Mouse (Mus musculus) activated CD4-positive, CD25-positive, alpha-beta regulatory T cell, adult 4 months (primary cell): ENCODE measurements around the gene Mat1a. TPM values are rescaled to one million over a fixed set of nuclear protein-coding genes. Genes with fewer than 3 reads are reported as not detected.

ENCODE experiments used
- ATAC-seq: one replicate; pipeline ENCODE4 v1.8.0; 2017
- polyA plus RNA-seq, 2 experiments: library from polyadenylated mRNA; unstranded; fragments of 100-300 nt; shearing (Covaris generic); gene quantifications; one replicate each; pipeline ENCODE4 v1.2.1; 2017

Mat1a gene
- polyA plus RNA-seq, 2 experiments from 2014 or later, result not detected

DNA sequence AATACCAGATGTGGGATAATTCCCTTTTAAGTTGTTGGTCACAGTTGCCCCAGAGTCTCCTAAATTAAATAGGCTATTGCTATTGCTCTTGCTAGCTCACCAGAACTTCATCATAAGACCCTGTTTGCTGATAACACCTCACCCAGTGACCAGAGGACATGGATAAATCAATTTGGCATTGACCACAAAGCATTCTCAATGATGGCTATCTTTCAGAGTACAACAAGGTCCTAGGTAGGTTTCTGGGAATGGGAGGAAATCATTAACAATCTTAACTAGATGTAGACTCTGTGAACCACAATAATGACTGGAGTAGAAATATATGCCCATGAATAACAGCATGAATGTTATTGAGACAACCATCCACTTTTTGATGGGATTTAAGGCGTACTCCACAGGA, 35.9 kb downstream of the Mat1a start:
- ATAC-seq, result no peak

DNA sequence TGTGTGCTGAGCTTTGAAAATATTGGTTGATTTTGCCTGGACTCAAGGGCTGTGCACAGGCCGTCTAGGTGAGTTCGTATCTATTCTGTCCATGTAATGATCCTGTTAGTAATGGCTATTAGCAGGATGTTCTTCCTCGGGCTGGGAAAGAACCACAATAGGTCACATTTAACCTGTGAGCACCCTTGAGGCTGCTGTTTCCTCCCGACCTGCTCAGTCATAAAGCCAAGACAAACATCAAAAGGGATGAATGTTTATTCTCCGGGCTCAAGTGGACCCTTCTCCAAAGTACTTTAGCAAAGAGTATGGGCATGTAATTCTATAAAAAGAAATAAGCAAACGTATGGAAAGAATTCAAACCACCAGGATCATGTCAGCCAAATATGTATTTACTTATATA, 41.2 kb downstream of the Mat1a start:
- no peak for ATAC-seq

DNA sequence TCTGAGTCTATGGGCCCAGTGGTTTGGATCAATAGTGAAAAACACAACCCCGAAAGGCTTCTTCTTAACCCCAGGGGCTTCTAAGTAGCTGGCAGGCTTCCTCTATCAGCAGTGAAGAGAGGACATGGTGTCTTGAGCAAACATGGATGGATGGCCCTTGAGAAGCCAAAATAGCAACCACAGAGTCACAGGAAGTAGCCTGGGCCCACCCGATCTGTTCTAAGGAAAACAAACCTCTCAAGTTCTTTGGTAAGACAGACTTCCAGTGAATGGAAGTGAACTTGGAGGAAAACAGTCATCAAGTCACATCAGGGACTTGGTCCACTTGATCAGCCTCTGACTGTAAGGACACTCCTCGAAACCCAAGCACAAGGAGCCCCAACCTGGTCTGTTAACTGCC, 42.1 kb downstream of the Mat1a start:
- no peak for ATAC-seq

DNA sequence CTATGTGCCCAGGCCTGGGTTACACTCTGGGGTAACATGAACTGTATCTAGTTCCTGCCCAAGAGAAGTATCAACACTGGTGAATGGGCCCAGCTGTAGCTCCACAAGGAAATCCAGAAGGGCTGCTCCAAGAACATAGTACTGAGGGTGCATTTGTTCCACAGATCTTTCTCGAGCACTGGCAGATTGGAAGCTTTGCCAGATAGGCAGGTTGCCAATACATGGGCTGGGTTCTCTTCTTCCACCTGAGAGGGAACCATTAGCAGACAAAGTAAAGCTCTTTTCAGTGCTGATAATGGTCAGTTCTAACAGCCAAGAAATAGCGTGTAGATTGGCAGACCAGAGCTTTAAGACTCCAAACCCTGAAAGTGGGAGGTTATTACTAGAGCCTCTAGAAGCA, 42.5 kb downstream of the Mat1a start:
- no peak for ATAC-seq

DNA sequence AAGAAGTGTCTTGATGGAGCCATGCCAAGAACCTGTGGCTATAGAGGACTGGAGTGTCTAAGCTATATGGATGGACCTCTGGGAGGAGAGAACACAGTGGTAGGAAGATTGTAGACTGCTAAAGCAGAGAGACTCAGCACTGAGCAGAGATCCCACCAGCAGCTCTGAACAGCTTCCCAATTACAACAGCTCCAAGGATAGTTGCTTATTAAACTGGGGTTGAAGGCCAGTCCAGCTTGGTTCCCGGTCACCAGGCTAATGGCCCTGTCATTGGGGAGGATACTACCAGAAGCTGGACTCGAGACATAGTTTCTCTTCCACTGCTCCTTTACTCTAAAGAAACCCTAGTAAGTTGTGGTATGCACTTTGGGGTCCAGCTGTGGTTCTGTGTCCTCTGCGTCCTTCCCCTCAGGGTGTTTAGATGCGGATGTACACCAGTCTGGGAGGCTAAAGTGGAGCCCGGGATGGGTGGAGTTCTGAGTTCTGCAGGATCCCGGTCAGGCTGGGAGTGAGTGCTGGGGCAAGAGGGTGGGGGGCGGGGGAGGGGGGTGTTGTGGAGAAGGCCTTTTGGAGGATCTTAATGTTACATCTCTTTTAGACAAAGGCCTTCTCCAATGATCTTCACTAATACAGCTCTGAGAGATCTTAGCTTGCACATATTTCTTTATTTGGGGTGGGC, 46.5 kb downstream of the Mat1a start, which contains the start of gene Mbl1:
Mbl1 (plus strand) TSS at position 239 of the 679 bp plus-strand sequence.
- ATAC-seq, result no peak

DNA sequence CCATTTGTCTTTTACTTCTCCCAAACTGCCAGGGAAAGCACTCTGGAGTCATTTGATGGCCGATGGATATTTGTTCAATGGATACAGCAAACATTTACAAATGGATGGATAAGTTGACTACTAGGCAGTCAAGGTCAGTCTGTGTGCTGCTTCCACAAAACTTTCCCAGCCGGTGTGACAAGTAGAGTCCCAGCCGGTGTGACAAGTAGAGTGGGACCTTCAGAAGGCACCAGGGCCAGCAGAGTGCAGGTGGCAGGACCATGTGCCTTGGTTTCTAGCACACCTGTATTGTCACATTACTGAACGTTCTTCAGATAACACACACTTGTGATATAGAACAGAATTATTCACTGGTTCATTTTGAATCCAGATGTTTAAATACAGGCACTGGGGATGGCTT, 55.2 kb downstream of the Mat1a start:
- no peak for ATAC-seq

DNA sequence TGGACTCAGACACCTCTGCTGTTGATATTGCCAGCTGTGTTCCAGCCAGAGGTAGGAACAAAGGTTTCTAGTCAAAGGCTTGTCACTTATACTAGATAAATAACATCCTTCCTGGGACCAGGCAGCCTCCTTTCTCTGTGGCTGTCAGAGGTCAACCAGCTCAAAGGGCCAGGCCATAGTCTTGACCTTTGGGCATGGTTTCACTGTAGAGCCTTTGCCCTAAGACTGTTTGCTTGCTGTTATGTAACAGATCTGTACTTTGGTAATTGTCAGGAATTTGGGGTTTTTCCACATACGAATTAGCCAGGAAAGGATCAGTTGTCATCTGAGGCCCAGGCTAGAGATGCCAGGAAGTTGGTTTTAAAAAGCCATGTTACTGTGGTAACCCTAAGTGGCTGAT, 55.9 kb downstream of the Mat1a start:
- ATAC-seq, result no peak

DNA sequence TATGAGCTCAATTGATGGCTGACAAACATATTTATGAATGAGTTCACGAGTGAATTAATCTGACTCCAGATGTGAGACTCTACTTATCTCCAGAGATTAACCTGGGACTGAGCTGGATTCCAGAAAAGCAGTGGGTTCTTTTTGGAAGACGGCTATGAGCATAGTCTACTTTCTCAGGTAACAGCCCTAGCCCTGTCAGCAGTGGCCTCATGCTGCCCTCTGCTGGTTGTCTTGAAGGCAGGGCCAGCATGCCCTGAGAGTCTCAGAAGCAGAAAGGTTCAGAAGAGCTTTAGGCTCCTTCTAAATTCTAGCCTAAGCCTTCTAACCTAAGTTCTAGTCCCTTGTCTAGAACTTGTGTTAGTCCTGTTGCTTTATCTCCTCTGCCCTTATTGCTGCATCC, 57.8 kb downstream of the Mat1a start:
- no peak for ATAC-seq

DNA sequence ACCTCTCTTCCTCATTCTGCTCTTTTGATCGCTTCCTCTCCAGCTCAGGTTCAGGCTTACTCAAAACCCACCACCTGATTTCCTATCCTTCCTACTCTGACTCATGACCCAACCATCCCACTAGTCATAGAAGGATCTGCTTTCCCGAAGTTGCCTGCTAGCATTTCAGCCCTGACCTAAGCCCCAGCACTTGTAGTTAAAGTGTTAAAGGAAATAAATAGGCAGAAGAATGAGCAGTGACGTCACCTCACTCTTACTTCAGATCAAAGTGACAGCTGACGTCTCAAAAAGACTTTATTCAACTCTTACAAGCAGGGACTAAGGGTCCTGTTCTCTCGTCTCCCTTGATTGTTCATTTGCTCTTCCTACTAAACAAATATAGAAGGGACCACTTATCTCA, 62.4 kb downstream of the Mat1a start:
- ATAC-seq, result no peak

DNA sequence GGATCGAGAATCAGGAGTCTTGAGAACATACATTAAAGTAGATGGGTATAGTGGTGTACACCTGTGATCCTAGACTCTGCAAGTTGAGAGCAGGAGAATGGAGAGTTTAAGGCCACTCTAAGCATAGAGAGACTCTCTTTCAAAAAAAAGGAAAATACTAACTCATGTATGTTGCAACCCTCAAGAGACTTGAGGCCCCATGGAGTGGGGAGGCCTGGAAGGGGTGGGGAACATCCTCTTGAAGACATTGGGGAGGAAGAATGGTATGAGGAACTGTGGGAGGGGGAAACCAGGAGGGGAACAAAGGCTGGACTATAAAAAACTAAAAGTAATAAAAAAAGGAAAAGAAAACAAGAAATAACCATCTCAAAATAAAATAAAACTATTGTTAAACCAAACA, 63.7 kb downstream of the Mat1a start:
- ATAC-seq, result no peak

DNA sequence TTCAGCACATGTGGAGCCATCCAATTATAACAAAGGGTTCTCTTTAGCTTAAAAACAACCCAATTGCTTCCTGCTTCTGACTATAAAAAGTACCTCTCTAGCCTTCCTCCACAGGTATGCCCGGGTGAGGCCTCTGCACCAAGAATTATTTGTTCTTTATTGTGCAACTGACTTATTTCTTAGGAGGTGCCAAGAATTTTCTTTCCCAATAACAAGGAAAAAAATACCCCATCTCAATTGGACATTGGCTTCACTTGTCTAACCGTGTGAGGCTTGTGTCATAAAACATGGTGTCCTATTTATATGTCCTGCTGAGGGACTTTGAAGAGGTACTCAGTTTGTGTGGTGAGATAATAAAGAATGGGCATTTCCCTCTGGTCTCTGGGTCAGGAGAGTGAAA, 65.7 kb downstream of the Mat1a start:
- ATAC-seq, result no peak

Other genes with a start within 250 kb of the Mat1a start
- gene Sh2d4b, start 211.8 kb upstream of the Mat1a start, polyA plus RNA-seq, result not detected
- 10 to 100 TPM; 56.8 to 58.3 TPM for gene Tspan14, start 138.2 kb upstream of the Mat1a start, polyA plus RNA-seq
- gene Fam213a, start 91.2 kb upstream of the Mat1a start, polyA plus RNA-seq, result 1 to 10 TPM; 8.5 to 9.2 TPM
- gene Dydc2, start 35.8 kb upstream of the Mat1a start, polyA plus RNA-seq, result not detected
- gene Dydc1, start 32.1 kb upstream of the Mat1a start, polyA plus RNA-seq, result not detected
- gene Sftpa1, start 26.7 kb downstream of the Mat1a start, polyA plus RNA-seq, result not detected
- not detected for gene Mbl1, start 46.4 kb downstream of the Mat1a start, polyA plus RNA-seq
- not detected for gene Sftpd, start 80.1 kb downstream of the Mat1a start, polyA plus RNA-seq
- not detected for gene Gm2832, start 173.8 kb downstream of the Mat1a start, polyA plus RNA-seq
- gene Gm5798, start 243.6 kb downstream of the Mat1a start, polyA plus RNA-seq, result not detected